Mouse (Mus musculus): Measurements from ENCODE around the gene Clta. TPM values are rescaled to one million over a fixed set of nuclear protein-coding genes. Genes with fewer than 3 reads are reported as not detected.

Gene Clta
- polyA plus RNA-seq, 1 experiment from 2014 or later, result 363 TPM

GRCm38 (mm10) chr4:43980236-43980635 lies 24.0 kb upstream of the Clta start:
- CTCF ChIA-PET, result interaction anchor here (1.7 to 5.4 kb wide), 2 partner anchors 54 to 74 kb away, joined by 5 to 49 read pairs; no protein-coding TSS in a partner anchor
- H3K27me3 ChIP-seq, result no peaks in the 10 kb centered on the region
- TF ChIP-seq CTCF (IDR thresholded peaks at IDR 0.05), result no peak
- POLR2A ChIA-PET, result interaction anchor here (1.5 to 2.3 kb wide), 2 partner anchors 12 to 23 kb away, joined by 5 to 6 read pairs; partner anchors contain the start of gene Glipr2
- in situ Hi-C loops (cut with MboI; ENCODE audit: low pct_unique_long_range_greater_than_20kb), result loop anchor here (5.0 kb wide), 1 partner anchor 53 kb away; no protein-coding TSS in a partner anchor
- DNase-seq (ENCODE audit: low read depth, low spot score) (no peak), ATAC-seq (no peak)

GRCm38 (mm10) chr4:43980846-43981245 lies 23.4 kb upstream of the Clta start:
- DNase-seq (ENCODE audit: low read depth, low spot score) (no peak), ATAC-seq (no peak)
- ChIA-PET CTCF (interaction anchor here (0.9 to 5.4 kb wide), 3 partner anchors 24 to 74 kb away, joined by 4 to 49 read pairs (median 5); partner anchors contain the start of gene Glipr2), POLR2A (interaction anchor here (1.5 kb wide), 1 partner anchor 12 kb away, joined by 5 read pairs; no protein-coding TSS in a partner anchor)
- no peak for TF ChIP-seq CTCF (IDR thresholded peaks at IDR 0.05)
- H3K27me3 ChIP-seq, result no peaks in the 10 kb centered on the region
- in situ Hi-C loops (cut with MboI; ENCODE audit: low pct_unique_long_range_greater_than_20kb), result loop anchor here (5.0 kb wide), 1 partner anchor 54 kb away; no protein-coding TSS in a partner anchor

- CTCF ChIA-PET, result interaction anchor here (0.8 to 5.4 kb wide), 3 partner anchors 15 to 55 kb away, joined by 3 to 49 read pairs (median 4); partner anchors contain the start of gene Glipr2
- POLR2A ChIA-PET, result interaction anchor here (1.5 kb wide), 1 partner anchor 13 kb away, joined by 5 read pairs; no protein-coding TSS in a partner anchor
- ATAC-seq (no peak), DNase-seq (ENCODE audit: low read depth, low spot score) (no peak)
- in situ Hi-C loops (cut with MboI; ENCODE audit: low pct_unique_long_range_greater_than_20kb), result loop anchor here (5.0 kb wide), 1 partner anchor 54 kb away; no protein-coding TSS in a partner anchor
- H3K27me3 ChIP-seq, result no peaks in the 10 kb centered on the region
- no peak for TF ChIP-seq CTCF (IDR thresholded peaks at IDR 0.05)
These were observed 23.0 kb upstream of the Clta start for GRCm38 (mm10) chr4:43981251-43981650.

GRCm38 (mm10) chr4:43982053-43982732 lies 22.1 kb upstream of the Clta start:
- ATAC-seq (peak; percentile 88), DNase-seq (ENCODE audit: low read depth, low spot score) (no peak)
- in situ Hi-C loops (cut with MboI; ENCODE audit: low pct_unique_long_range_greater_than_20kb), result loop anchor here (5.0 kb wide), 1 partner anchor 55 kb away; no protein-coding TSS in a partner anchor
- ChIA-PET POLR2A (interaction anchor here (0.9 to 1.1 kb wide), 3 partner anchors 25 to 66 kb away, joined by 3 to 4 read pairs (median 3); partner anchors contain the start of gene Glipr2), CTCF (interaction anchor here (0.7 to 5.4 kb wide), 7 partner anchors 16 to 75 kb away, joined by 3 to 49 read pairs (median 3); no protein-coding TSS in a partner anchor)
- H3K27me3 ChIP-seq, result no peaks in the 10 kb centered on the region
- peak; percentile 80 for TF ChIP-seq CTCF (IDR thresholded peaks at IDR 0.05)

- in situ Hi-C loops (cut with MboI; ENCODE audit: low pct_unique_long_range_greater_than_20kb), result loop anchor here (5.0 kb wide), 1 partner anchor 56 kb away; no protein-coding TSS in a partner anchor
- ChIA-PET CTCF (interaction anchor here (0.9 to 5.4 kb wide), 4 partner anchors 37 to 76 kb away, joined by 3 to 49 read pairs (median 3); no protein-coding TSS in a partner anchor), POLR2A (interaction anchor here (0.9 to 1.1 kb wide), 2 partner anchors 26 to 61 kb away, joined by 3 read pairs; partner anchors contain the start of gene Glipr2)
- no peak for ATAC-seq
- no peak for DNase-seq (ENCODE audit: low read depth, low spot score)
- TF ChIP-seq CTCF (IDR thresholded peaks at IDR 0.05), result no peak
- H3K27me3 ChIP-seq, result no peaks in the 10 kb centered on the region
These were observed 21.1 kb upstream of the Clta start, which contains the start of gene Ccin for GRCm38 (mm10) chr4:43983181-43983580. Ccin (plus strand) TSS chr4:43983483.

- no peak for TF ChIP-seq CTCF (IDR thresholded peaks at IDR 0.05)
- CTCF ChIA-PET, result interaction anchor here (1.6 to 5.4 kb wide), 2 partner anchors 58 to 77 kb away, joined by 3 to 49 read pairs; no protein-coding TSS in a partner anchor
- ATAC-seq, result no peak
- POLR2A ChIA-PET, result no interaction called here
- no peak for DNase-seq (ENCODE audit: low read depth, low spot score)
- in situ Hi-C loops (cut with MboI; ENCODE audit: low pct_unique_long_range_greater_than_20kb), result loop anchor here (5.0 kb wide), 1 partner anchor 56 kb away; no protein-coding TSS in a partner anchor
- no peaks in the 10 kb centered on the region for H3K27me3 ChIP-seq
These were observed 20.5 kb upstream of the Clta start for GRCm38 (mm10) chr4:43983756-43984155.

GRCm38 (mm10) chr4:43984326-43984725 lies 19.9 kb upstream of the Clta start:
- DNase-seq (ENCODE audit: low read depth, low spot score) (no peak), ATAC-seq (no peak)
- TF ChIP-seq CTCF (IDR thresholded peaks at IDR 0.05), result no peak
- CTCF ChIA-PET, result no interaction called here
- POLR2A ChIA-PET, result no interaction called here
- in situ Hi-C loops (cut with MboI; ENCODE audit: low pct_unique_long_range_greater_than_20kb), result loop anchor here (5.0 kb wide), 1 partner anchor 57 kb away; no protein-coding TSS in a partner anchor
- H3K27me3 ChIP-seq, result no peaks in the 10 kb centered on the region

GRCm38 (mm10) chr4:43988976-43989375 lies 15.3 kb upstream of the Clta start:
- POLR2A ChIA-PET, result no interaction called here
- CTCF ChIA-PET, result interaction anchor here (1.0 kb wide), 1 partner anchor 11 kb away, joined by 4 read pairs; no protein-coding TSS in a partner anchor
- no peak for DNase-seq (ENCODE audit: low read depth, low spot score)
- in situ Hi-C loops (cut with MboI; ENCODE audit: low pct_unique_long_range_greater_than_20kb), result no loop called here
- TF ChIP-seq CTCF (IDR thresholded peaks at IDR 0.05), result no peak
- ATAC-seq, result no peak
- no peaks in the 10 kb centered on the region for H3K27me3 ChIP-seq

GRCm38 (mm10) chr4:43993072-43993471 lies 11.2 kb upstream of the Clta start:
- POLR2A ChIA-PET, result interaction anchor here (0.8 kb wide), 1 partner anchor 30 kb away, joined by 3 read pairs; no protein-coding TSS in a partner anchor
- no peaks in the 10 kb centered on the region for H3K27me3 ChIP-seq
- in situ Hi-C loops (cut with MboI; ENCODE audit: low pct_unique_long_range_greater_than_20kb), result no loop called here
- DNase-seq (ENCODE audit: low read depth, low spot score), result no peak
- CTCF ChIA-PET, result no interaction called here
- no peak for ATAC-seq
- no peak for TF ChIP-seq CTCF (IDR thresholded peaks at IDR 0.05)

GRCm38 (mm10) chr4:43994342-43994741 lies 9.9 kb upstream of the Clta start:
- no peaks in the 10 kb centered on the region for H3K27me3 ChIP-seq
- no peak for DNase-seq (ENCODE audit: low read depth, low spot score)
- ChIA-PET POLR2A (no interaction called here), CTCF (no interaction called here)
- no peak for TF ChIP-seq CTCF (IDR thresholded peaks at IDR 0.05)
- no peak for ATAC-seq
- in situ Hi-C loops (cut with MboI; ENCODE audit: low pct_unique_long_range_greater_than_20kb), result no loop called here
